Mouse (Mus musculus) B cell, adult 2 months (primary cell): ENCODE results near the gene Gm48551.

ENCODE experiments used
- DNase-seq, 2 experiments: peaks; one replicate each; pipeline ENCODE4 v3.0.0; 2022

Gene Gm48551

GRCm38 (mm10) chr10:81431526-81432168, 47.4 kb downstream of the Gm48551 start:
- peak; percentile 36 to 41 for DNase-seq

GRCm38 (mm10) chr10:81432169-81432867, 48.1 kb downstream of the Gm48551 start:
- DNase-seq = no peak

- DNase-seq = peak; percentile 92 to 94
These were observed 48.6 kb downstream of the Gm48551 start for GRCm38 (mm10) chr10:81432868-81433262.

GRCm38 (mm10) chr10:81433541-81434289, 49.4 kb downstream of the Gm48551 start:
- peak; percentile 67 to 73 for DNase-seq

GRCm38 (mm10) chr10:81434361-81435263, 50.3 kb downstream of the Gm48551 start:
- DNase-seq = peak; percentile 39 to 40

- no peak for DNase-seq
These were observed 51.2 kb downstream of the Gm48551 start for GRCm38 (mm10) chr10:81435436-81435835.

GRCm38 (mm10) chr10:81441019-81441418, 56.8 kb downstream of the Gm48551 start:
- no peak for DNase-seq
